Mouse (Mus musculus) hindbrain, embryonic 13.5 days (tissue): ENCODE measurements around the gene Hnrnpr. TPM values are rescaled to one million over a fixed set of nuclear protein-coding genes. Genes with fewer than 3 reads are reported as not detected.

Experiments used
- ATAC-seq: fragments of 200-750 bp; cut with Nextera tagmentation; 2 replicates; pipeline ENCODE4 v1.8.0; 2017; ENCODE audit warnings: moderate TSS enrichment; ENCODE audit not compliant: low FRiP score
- H3K27ac ChIP-seq: fragments of 300-500 bp; sonication (generic); 2 replicates; pipeline ENCODE4 v1.5.1; 2015; ENCODE audit warnings: inconsistent platforms, mild to moderate bottlenecking, moderate library complexity
- H3K27me3 ChIP-seq: fragments of 300-500 bp; sonication (generic); 2 replicates; pipeline ENCODE4 v1.6.1; 2015; ENCODE audit warnings: mild to moderate bottlenecking, inconsistent platforms
- H3K36me3 ChIP-seq: fragments of 300-500 bp; sonication (generic); 2 replicates; pipeline ENCODE4 v1.6.1; 2015; ENCODE audit warnings: mild to moderate bottlenecking, inconsistent platforms
- H3K4me1 ChIP-seq: fragments of 300-500 bp; sonication (generic); replicated peaks from 2 replicates; pipeline ENCODE4 v1.6.1; 2015; ENCODE audit warnings: inconsistent platforms
- H3K4me2 ChIP-seq: fragments of 300-500 bp; sonication (generic); 2 replicates; pipeline ENCODE4 v1.6.1; 2015; ENCODE audit warnings: inconsistent platforms, mild to moderate bottlenecking, moderate library complexity
- H3K4me3 ChIP-seq: fragments of 300-500 bp; sonication (generic); 2 replicates; pipeline ENCODE4 v1.5.1; 2015; ENCODE audit warnings: mild to moderate bottlenecking, inconsistent platforms
- H3K9ac ChIP-seq: fragments of 300-500 bp; sonication (generic); 2 replicates; pipeline ENCODE4 v1.6.1; 2015; ENCODE audit warnings: mild to moderate bottlenecking, inconsistent platforms
- H3K9me3 ChIP-seq: fragments of 300-500 bp; sonication (generic); 2 replicates; pipeline ENCODE4 v1.6.1; 2016; ENCODE audit warnings: inconsistent platforms
- WGBS: fragments of 180-500 bp; shearing (Covaris S2); methylation state at CpG from one replicate; pipeline ENCODE4 v1.1.7; 2015; 5-methylcytosine and 5-hydroxymethylcytosine counted together
- polyA plus RNA-seq: library from polyadenylated mRNA; unstranded; fragments of >200 nt; fragmentation: Nextera tagmentation; extraction: Ambion mirVana; gene quantifications from 2 replicates; pipeline ENCODE4 v1.2.1, GENCODE M21; 2015

Gene Hnrnpr
- polyA plus RNA-seq, 1 experiment from 2014 or later = 234 TPM

DNA sequence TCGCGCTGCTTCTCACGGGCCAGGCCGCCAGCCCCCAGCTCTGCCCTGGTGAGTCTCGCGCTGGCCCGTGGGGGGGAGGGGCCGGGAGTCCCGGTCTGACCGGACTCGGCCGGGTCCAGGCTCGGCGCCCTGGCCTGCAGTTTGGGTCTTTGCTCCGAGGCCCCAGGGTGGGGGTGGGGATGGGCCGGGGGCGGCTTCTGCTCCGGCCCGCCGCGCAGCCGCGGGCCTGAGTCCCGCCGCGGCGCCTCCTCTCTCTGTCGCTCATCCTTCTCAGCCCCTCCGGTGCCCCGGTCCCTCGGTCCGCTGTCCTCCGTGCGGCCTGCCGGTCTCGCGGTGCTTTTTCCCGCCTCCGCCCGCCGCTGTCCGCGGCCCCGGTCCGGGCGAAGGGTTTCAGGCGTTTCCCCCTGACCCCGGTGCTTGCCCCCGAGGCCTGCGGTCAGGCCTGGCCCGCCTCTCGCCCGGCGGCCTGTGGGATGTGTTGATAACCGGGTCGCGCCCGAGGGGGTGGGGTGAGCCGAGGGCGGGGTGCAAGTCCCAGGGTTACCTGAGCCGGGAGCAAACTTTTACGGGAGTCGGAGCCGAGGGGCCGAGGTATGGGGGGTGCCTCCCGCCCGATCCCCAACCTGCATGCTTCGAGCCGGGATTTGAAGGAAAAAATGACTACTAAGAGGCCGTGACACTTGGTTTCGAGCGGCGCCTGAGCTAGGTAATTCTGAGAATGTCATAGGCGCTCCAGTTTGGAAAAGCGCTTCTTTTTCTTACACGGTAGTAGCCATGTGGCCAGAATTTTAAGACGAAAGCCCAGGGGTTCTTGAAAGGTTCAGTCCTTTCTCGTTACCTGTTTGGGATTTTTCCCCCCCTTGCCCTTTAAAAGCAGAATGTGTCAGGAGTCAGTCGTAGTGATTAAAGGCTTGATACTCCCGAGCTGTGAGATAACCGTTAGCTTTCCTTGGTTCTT is 579 bp downstream of the Hnrnpr start:
- under 1% methylated on average over 75 of the region's 81 CpGs for WGBS
- Histone ChIP-seq H3K4me1 (peaks cover 38% of the 10 kb centered on the region), H3K9ac (peak overlapping the region; percentile 99), H3K27me3 (no peaks in the 10 kb centered on the region), H3K4me2 (peak overlapping the region; percentile 69), H3K27ac (peak overlapping the region; percentile 99), H3K4me3 (peak overlapping the region; percentile 100), H3K36me3 (no peaks in the 10 kb centered on the region), H3K9me3 (no peaks in the 10 kb centered on the region)
- ATAC-seq = no peak

- peak overlapping the region; percentile 69 for H3K4me2 ChIP-seq
- no peaks in the 10 kb centered on the region for H3K27me3 ChIP-seq
- peaks cover 5% of the 10 kb centered on the region for H3K36me3 ChIP-seq
- peak overlapping the region; percentile 100 for H3K4me3 ChIP-seq
- no peak for ATAC-seq
- no peaks in the 10 kb centered on the region for H3K9me3 ChIP-seq
- peaks cover 38% of the 10 kb centered on the region for H3K4me1 ChIP-seq
- H3K9ac ChIP-seq = peak overlapping the region; percentile 65
- WGBS = 30% methylated on average over 4 of the region's 4 CpGs
- H3K27ac ChIP-seq = no peak overlapping the region
Observed at GRCm38 (mm10) chr4:136312616-136313015, 1.9 kb downstream of the Hnrnpr start.

DNA sequence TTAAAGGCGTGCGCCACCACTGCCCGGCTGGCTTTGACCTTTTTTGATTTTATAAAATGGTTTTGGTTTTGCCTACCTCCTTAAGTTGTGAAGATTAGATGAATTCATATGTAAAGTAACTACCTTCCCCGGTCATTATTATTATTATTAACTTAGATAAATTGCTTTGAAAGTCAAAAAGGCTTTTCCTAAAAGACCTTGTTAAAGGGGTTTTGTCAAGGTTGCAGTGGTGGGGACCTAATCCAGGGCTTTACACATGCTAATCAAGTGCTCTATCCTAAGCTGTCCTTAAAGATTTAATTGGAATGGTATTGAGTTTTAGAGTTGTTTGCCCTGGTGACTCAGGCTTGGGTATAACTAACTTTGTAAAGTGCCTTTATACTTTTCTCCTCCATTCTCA is 6.9 kb downstream of the Hnrnpr start:
- H3K4me1 ChIP-seq = peaks cover 21% of the 10 kb centered on the region
- H3K4me3 ChIP-seq = no peak overlapping the region
- H3K36me3 ChIP-seq = peaks cover 46% of the 10 kb centered on the region
- no peak overlapping the region for H3K4me2 ChIP-seq
- H3K9ac ChIP-seq = no peak overlapping the region
- 79% methylated on average over 4 of the region's 4 CpGs for WGBS
- no peak for ATAC-seq
- H3K27ac ChIP-seq = no peak overlapping the region
- H3K27me3 ChIP-seq = no peaks in the 10 kb centered on the region
- H3K9me3 ChIP-seq = no peaks in the 10 kb centered on the region

- peaks cover 63% of the 10 kb centered on the region for H3K36me3 ChIP-seq
Observed at GRCm38 (mm10) chr4:136320016-136320415, 9.3 kb downstream of the Hnrnpr start.

GRCm38 (mm10) chr4:136324226-136324625 is 13.5 kb downstream of the Hnrnpr start:
- Histone ChIP-seq H3K27ac (no peak overlapping the region), H3K4me2 (no peak overlapping the region), H3K4me1 (no peaks in the 10 kb centered on the region), H3K36me3 (peaks cover 54% of the 10 kb centered on the region), H3K27me3 (no peaks in the 10 kb centered on the region), H3K9me3 (no peaks in the 10 kb centered on the region), H3K9ac (no peak overlapping the region), H3K4me3 (no peak overlapping the region)
- no peak for ATAC-seq
- WGBS = 76% methylated on average over 2 of the region's 2 CpGs

More at GRCm38 (mm10) chr4:136320016-136320415, 9.3 kb downstream of the Hnrnpr start:
- Histone ChIP-seq H3K27ac (no peak overlapping the region), H3K4me1 (peaks cover 2% of the 10 kb centered on the region), H3K4me2 (no peak overlapping the region), H3K27me3 (no peaks in the 10 kb centered on the region), H3K9ac (no peak overlapping the region), H3K9me3 (no peaks in the 10 kb centered on the region), H3K4me3 (no peak overlapping the region)
- no peak for ATAC-seq
- WGBS = 87% methylated on average over 4 of the region's 4 CpGs

GRCm38 (mm10) chr4:136327238-136327637 is 16.5 kb downstream of the Hnrnpr start:
- WGBS = 89% methylated on average over 5 of the region's 5 CpGs

GRCm38 (mm10) chr4:136328115-136328514 is 17.4 kb downstream of the Hnrnpr start:
- H3K27ac ChIP-seq = no peak overlapping the region
- peaks cover 44% of the 10 kb centered on the region for H3K36me3 ChIP-seq
- H3K4me3 ChIP-seq = no peak overlapping the region
- ATAC-seq = no peak
- H3K4me1 ChIP-seq = no peaks in the 10 kb centered on the region
- no peak overlapping the region for H3K9ac ChIP-seq
- no peaks in the 10 kb centered on the region for H3K27me3 ChIP-seq
- H3K9me3 ChIP-seq = no peaks in the 10 kb centered on the region
- H3K4me2 ChIP-seq = no peak overlapping the region

More at GRCm38 (mm10) chr4:136327238-136327637, 16.5 kb downstream of the Hnrnpr start:
- no peak overlapping the region for H3K27ac ChIP-seq
- no peaks in the 10 kb centered on the region for H3K4me1 ChIP-seq
- ATAC-seq = no peak
- H3K27me3 ChIP-seq = no peaks in the 10 kb centered on the region
- H3K4me2 ChIP-seq = no peak overlapping the region
- no peak overlapping the region for H3K9ac ChIP-seq
- H3K9me3 ChIP-seq = no peaks in the 10 kb centered on the region
- no peak overlapping the region for H3K4me3 ChIP-seq
- peaks cover 39% of the 10 kb centered on the region for H3K36me3 ChIP-seq

- Histone ChIP-seq H3K4me1 (no peaks in the 10 kb centered on the region), H3K27me3 (no peaks in the 10 kb centered on the region), H3K9ac (no peak overlapping the region), H3K4me2 (no peak overlapping the region), H3K9me3 (no peaks in the 10 kb centered on the region), H3K36me3 (peaks cover 50% of the 10 kb centered on the region), H3K4me3 (no peak overlapping the region), H3K27ac (no peak overlapping the region)
- no peak for ATAC-seq
- WGBS = 92% methylated on average over 3 of the region's 3 CpGs
Observed at GRCm38 (mm10) chr4:136331709-136332108, 21.0 kb downstream of the Hnrnpr start.

DNA sequence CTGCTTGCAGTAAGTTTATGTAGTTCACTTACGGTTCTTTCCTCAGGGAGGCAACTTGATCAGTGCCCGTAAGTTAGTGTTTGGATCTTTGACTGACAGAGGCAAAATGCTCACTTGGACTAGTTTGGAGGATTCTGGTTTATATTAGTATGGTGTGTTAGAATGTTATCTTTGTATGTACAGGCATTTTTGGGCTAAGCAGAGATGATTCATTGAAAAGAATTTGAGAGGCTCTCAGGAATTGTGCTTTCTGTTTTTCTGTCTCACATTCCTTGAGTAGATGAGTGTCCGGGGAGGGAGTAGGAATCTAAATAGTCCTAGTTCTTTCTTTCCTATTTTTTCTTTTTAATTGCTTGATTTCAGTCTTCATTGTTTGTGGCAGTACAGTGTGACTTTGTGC is 22.4 kb downstream of the Hnrnpr start:
- H3K4me3 ChIP-seq = no peak overlapping the region
- H3K9ac ChIP-seq = no peak overlapping the region
- H3K36me3 ChIP-seq = peaks cover 55% of the 10 kb centered on the region
- ATAC-seq = no peak
- no peaks in the 10 kb centered on the region for H3K4me1 ChIP-seq
- no peaks in the 10 kb centered on the region for H3K27me3 ChIP-seq
- no peaks in the 10 kb centered on the region for H3K9me3 ChIP-seq
- no peak overlapping the region for H3K4me2 ChIP-seq
- no peak overlapping the region for H3K27ac ChIP-seq
- 91% methylated on average over 3 of the region's 3 CpGs for WGBS

- no peak overlapping the region for H3K27ac ChIP-seq
- no peak for ATAC-seq
Observed at GRCm38 (mm10) chr4:136335065-136335464, 24.3 kb downstream of the Hnrnpr start.

GRCm38 (mm10) chr4:136337129-136337528 is 26.4 kb downstream of the Hnrnpr start:
- Histone ChIP-seq H3K36me3 (peaks cover 47% of the 10 kb centered on the region), H3K9me3 (no peaks in the 10 kb centered on the region), H3K27ac (no peak overlapping the region)

More at GRCm38 (mm10) chr4:136335065-136335464, 24.3 kb downstream of the Hnrnpr start:
- Histone ChIP-seq H3K27me3 (no peaks in the 10 kb centered on the region), H3K4me3 (no peak overlapping the region), H3K36me3 (peaks cover 55% of the 10 kb centered on the region), H3K4me2 (no peak overlapping the region), H3K4me1 (no peaks in the 10 kb centered on the region), H3K9ac (no peak overlapping the region), H3K9me3 (no peaks in the 10 kb centered on the region)
- 87% methylated on average over 2 of the region's 2 CpGs for WGBS

DNA sequence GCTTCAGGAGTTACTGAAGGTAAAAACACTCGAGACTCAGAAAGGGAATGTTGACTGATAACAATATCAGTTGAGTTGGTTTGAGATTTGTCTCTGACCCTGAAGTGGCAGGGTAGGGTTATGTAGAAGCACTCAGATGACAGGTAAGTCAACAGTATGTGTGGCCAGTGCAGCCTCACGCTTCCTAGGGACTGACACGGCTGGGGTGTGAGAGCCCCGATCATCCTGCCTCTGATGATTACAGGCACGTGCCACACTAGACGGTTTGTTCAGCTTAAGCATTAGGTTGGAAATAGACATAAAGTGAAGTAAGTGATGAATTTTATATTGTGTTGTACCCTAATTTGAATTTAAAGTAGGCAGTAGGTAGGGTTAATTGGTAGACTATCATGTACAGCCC is 38.9 kb downstream of the Hnrnpr start:
- H3K4me1 ChIP-seq = no peaks in the 10 kb centered on the region
- H3K4me3 ChIP-seq = no peak overlapping the region
- no peaks in the 10 kb centered on the region for H3K9me3 ChIP-seq
- peaks cover 67% of the 10 kb centered on the region for H3K36me3 ChIP-seq
- no peak for ATAC-seq
- H3K9ac ChIP-seq = no peak overlapping the region
- H3K27ac ChIP-seq = no peak overlapping the region
- no peak overlapping the region for H3K4me2 ChIP-seq
- H3K27me3 ChIP-seq = no peaks in the 10 kb centered on the region
- 92% methylated on average over 6 of the region's 6 CpGs for WGBS

More at GRCm38 (mm10) chr4:136337129-136337528, 26.4 kb downstream of the Hnrnpr start:
- ATAC-seq = no peak
- no peaks in the 10 kb centered on the region for H3K4me1 ChIP-seq
- H3K9ac ChIP-seq = no peak overlapping the region
- no peak overlapping the region for H3K4me2 ChIP-seq
- H3K4me3 ChIP-seq = no peak overlapping the region
- 75% methylated on average over 4 of the region's 4 CpGs for WGBS
- no peaks in the 10 kb centered on the region for H3K27me3 ChIP-seq

DNA sequence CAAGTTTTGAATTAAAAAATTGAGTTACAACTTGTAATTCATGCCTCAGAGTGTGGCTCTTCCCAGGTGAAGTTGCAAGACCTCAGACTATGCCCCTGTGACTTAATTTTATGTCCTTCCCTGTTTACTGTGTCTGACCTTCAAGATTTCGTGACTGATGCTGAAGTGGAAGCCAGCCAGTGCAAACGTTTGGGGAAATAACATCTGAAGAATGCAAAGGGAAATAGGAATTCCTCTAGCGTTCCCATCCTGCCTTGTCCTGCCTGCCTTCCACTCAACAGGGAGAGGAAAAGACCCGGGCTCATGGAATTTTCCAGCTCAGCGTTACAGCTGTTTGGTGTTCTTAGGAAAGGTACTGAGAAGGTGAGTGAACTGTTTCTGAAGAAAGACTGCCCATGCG is 46.3 kb downstream of the Hnrnpr start:
- Histone ChIP-seq H3K9me3 (no peaks in the 10 kb centered on the region), H3K9ac (no peak overlapping the region), H3K4me1 (no peaks in the 10 kb centered on the region), H3K4me2 (no peak overlapping the region), H3K27me3 (no peaks in the 10 kb centered on the region), H3K36me3 (peaks cover 63% of the 10 kb centered on the region), H3K4me3 (no peak overlapping the region), H3K27ac (no peak overlapping the region)
- ATAC-seq = no peak
- 79% methylated on average over 6 of the region's 6 CpGs for WGBS
